Mouse (Mus musculus): ENCODE results near the gene Naa40. TPM values are rescaled to one million over a fixed set of nuclear protein-coding genes. Genes with fewer than 3 reads are reported as not detected.
A peak's percentile ranks its signal among the peaks of the same experiment; 100 is the strongest.

The Naa40 gene
- polyA plus RNA-seq, 1 experiment = 10.3 TPM

GRCm38 (mm10) chr19:7178841-7179452 lies 62.0 kb downstream of the Naa40 start:
- Histone ChIP-seq H3ac (ENCODE audit: control insufficient read depth, insufficient read length) (no peak overlapping the region), H3K4me2 (ENCODE audit: low read depth) (peak overlapping the region; percentile 42), H3K79me2 (ENCODE audit: control insufficient read depth, insufficient read depth) (no peaks in the 10 kb centered on the region), H3K36me3 (ENCODE audit: control insufficient read depth, insufficient read depth) (no peaks in the 10 kb centered on the region), H3K4me3 (no peak overlapping the region), H3K27me3 (ENCODE audit: control insufficient read depth, insufficient read depth, insufficient read length) (no peaks in the 10 kb centered on the region)
- TF ChIP-seq REST (IDR thresholded peaks at IDR 0.05; ENCODE audit: insufficient read depth, insufficient read length) (no peak), SRF (IDR thresholded peaks at IDR 0.05; ENCODE audit: control insufficient read depth, insufficient read length, low read depth) (peak; percentile 6), POLR2A (IDR thresholded peaks at IDR 0.05; ENCODE audit: insufficient read length, low read depth) (no peak), TCF3 (IDR thresholded peaks at IDR 0.05; ENCODE audit: insufficient read length, low read depth) (peak; percentile 78), CEBPB (IDR thresholded peaks at IDR 0.05; ENCODE audit: insufficient read depth, poor library complexity, severe bottlenecking) (no peak), TCF12 (IDR thresholded peaks at IDR 0.05; ENCODE audit: insufficient read depth, poor library complexity, severe bottlenecking) (peak; percentile 92), MYOD1 (IDR thresholded peaks at IDR 0.05; ENCODE audit: control insufficient read depth in 1 of 3, insufficient read length in 2 of 3, low read depth in 2 of 3) (peak in 2 of 3 experiments; percentile 95 to 98), MYOG (IDR thresholded peaks at IDR 0.05; ENCODE audit: control insufficient read depth in 1 of 3, insufficient read depth in 1 of 3, insufficient read length in 2 of 3, low read depth in 2 of 3) (peak; percentile 73 to 98 (median 96)), USF1 (IDR thresholded peaks at IDR 0.05; ENCODE audit: low read depth) (no peak)

DNA sequence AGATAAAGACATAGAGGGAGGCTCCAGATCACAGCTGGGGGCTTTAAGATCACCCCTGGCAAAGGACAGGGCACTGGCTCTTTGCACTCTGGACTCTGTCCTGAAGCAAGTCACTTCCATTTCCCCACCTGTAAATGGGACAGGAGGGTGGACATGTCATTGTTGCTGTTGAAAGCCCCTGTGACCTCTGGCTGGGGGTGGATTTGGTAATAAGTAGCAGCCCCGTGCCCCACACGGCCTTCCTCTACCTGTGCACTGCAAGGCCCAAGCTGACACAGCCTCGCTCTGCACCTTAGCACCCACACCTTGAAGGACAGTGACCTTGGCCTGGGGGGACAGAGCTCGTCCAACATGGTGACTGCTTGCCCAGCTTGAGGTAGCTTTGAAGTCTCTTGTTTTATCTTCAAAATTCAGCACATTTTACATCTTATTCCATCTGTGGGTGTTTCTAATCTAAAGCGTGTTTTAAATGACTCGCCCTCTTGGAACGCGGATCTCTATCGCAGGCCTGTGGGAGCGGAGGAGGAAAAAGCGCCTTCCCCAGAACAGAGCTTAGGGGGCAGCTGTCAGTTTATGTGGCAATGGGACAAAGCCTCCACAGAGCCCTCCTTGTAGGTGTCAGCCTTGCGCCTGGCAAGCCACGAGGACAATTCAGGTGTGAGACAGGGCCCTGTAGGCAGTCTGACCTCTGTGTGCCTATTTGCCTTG lies 63.0 kb downstream of the Naa40 start:
- Histone ChIP-seq H3K36me3 (ENCODE audit: control insufficient read depth, insufficient read depth) (no peaks in the 10 kb centered on the region), H3K27me3 (ENCODE audit: control insufficient read depth, insufficient read depth, insufficient read length) (no peaks in the 10 kb centered on the region), H3K4me3 (no peak overlapping the region), H3K79me2 (ENCODE audit: control insufficient read depth, insufficient read depth) (no peaks in the 10 kb centered on the region), H3ac (ENCODE audit: control insufficient read depth, insufficient read length) (no peak overlapping the region), H3K4me2 (ENCODE audit: low read depth) (no peak overlapping the region)
- TF ChIP-seq MYOG (IDR thresholded peaks at IDR 0.05; ENCODE audit: control insufficient read depth in 1 of 3, insufficient read depth in 1 of 3, insufficient read length in 2 of 3, low read depth in 2 of 3) (peak in 1 of 3 experiments; percentile 4), MYOD1 (IDR thresholded peaks at IDR 0.05; ENCODE audit: control insufficient read depth in 1 of 3, insufficient read length in 2 of 3, low read depth in 2 of 3) (peak in 1 of 3 experiments; percentile 28), POLR2A (IDR thresholded peaks at IDR 0.05; ENCODE audit: insufficient read length, low read depth) (no peak), TCF12 (IDR thresholded peaks at IDR 0.05; ENCODE audit: insufficient read depth, poor library complexity, severe bottlenecking) (no peak)

DNA sequence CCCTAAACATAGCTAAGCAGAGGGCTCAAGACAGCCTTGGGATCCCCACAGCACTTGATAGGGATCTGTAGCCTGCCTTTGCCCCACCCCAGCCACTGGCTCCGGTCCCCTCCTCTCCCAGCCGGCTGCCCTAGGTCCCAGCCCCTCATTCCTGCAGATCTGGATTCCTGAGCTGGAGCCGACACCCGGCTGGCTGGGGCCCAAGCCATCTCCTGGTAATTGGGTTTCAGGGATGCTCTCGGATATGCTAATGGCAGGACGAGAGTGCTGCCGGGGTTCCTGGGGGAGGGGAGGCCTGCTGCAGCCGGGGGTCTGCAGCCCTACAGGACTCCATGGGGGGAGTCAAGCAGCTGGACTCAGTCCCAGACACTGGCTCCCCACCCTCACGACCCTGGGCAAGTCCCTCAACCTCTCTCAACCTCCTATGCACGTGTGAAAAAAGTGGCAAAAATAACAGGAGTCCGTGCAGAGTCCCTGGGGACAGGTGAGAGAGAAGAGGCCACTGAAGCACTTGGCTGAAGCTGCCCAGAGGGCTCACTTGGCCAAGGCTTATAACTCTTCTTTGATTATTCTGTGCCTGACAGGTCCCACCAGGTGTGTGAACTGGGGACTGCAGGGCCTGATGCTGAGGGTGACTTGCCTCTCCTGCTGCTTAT lies 64.8 kb downstream of the Naa40 start:
- H3K4me2 ChIP-seq (ENCODE audit: low read depth) = no peak overlapping the region
- TF ChIP-seq MAX (IDR thresholded peaks at IDR 0.05; ENCODE audit: low read depth) (no peak), SRF (IDR thresholded peaks at IDR 0.05; ENCODE audit: control insufficient read depth, insufficient read length, low read depth) (no peak), MYOG (IDR thresholded peaks at IDR 0.05; ENCODE audit: control insufficient read depth in 1 of 3, insufficient read depth in 1 of 3, insufficient read length in 2 of 3, low read depth in 2 of 3) (no peak), E2F4 (IDR thresholded peaks at IDR 0.05; ENCODE audit: insufficient read depth) (no peak), REST (IDR thresholded peaks at IDR 0.05; ENCODE audit: insufficient read depth, insufficient read length) (no peak), TCF3 (IDR thresholded peaks at IDR 0.05; ENCODE audit: insufficient read length, low read depth) (no peak), POLR2AphosphoS2 (IDR thresholded peaks at IDR 0.05; ENCODE audit: insufficient read length, low read depth) (no peak), MYOD1 (IDR thresholded peaks at IDR 0.05; ENCODE audit: control insufficient read depth in 1 of 3, insufficient read length in 2 of 3, low read depth in 2 of 3) (no peak), POLR2A (IDR thresholded peaks at IDR 0.05; ENCODE audit: insufficient read length, low read depth) (no peak), TCF12 (IDR thresholded peaks at IDR 0.05; ENCODE audit: insufficient read depth, poor library complexity, severe bottlenecking) (no peak), CEBPB (IDR thresholded peaks at IDR 0.05; ENCODE audit: insufficient read depth, poor library complexity, severe bottlenecking) (no peak), USF1 (IDR thresholded peaks at IDR 0.05; ENCODE audit: low read depth) (no peak)
- no peak overlapping the region for H3K4me3 ChIP-seq

More for the DNA sequence above, 64.8 kb downstream of the Naa40 start:
- Histone ChIP-seq H3K79me2 (ENCODE audit: control insufficient read depth, insufficient read depth) (no peaks in the 10 kb centered on the region), H3K36me3 (ENCODE audit: control insufficient read depth, insufficient read depth) (no peaks in the 10 kb centered on the region), H3K27me3 (ENCODE audit: control insufficient read depth, insufficient read depth, insufficient read length) (no peaks in the 10 kb centered on the region), H3ac (ENCODE audit: control insufficient read depth, insufficient read length) (no peak overlapping the region)

Other genes starting within 250 kb of the Naa40 start
- 28.5 TPM for gene Dnajc4, start 248.6 kb downstream of the Naa40 start, polyA plus RNA-seq (2012; fragmentation: generic; extraction: Trizol)
- 27.0 TPM for gene Nudt22, start 245.1 kb downstream of the Naa40 start, polyA plus RNA-seq (2012; fragmentation: generic; extraction: Trizol)
- 9.2 TPM for gene Trpt1, start 245.1 kb downstream of the Naa40 start, polyA plus RNA-seq (2012; fragmentation: generic; extraction: Trizol)
- gene Fermt3, start 221.7 kb downstream of the Naa40 start, polyA plus RNA-seq (2012; fragmentation: generic; extraction: Trizol) = 0.34 TPM
- 223 TPM for gene Stip1, start 201.2 kb downstream of the Naa40 start, polyA plus RNA-seq (2012; fragmentation: generic; extraction: Trizol)
- gene Macrod1, start 184.4 kb downstream of the Naa40 start, polyA plus RNA-seq (2012; fragmentation: generic; extraction: Trizol) = 82.4 TPM
- 1.2 TPM for gene Flrt1, start 135.5 kb downstream of the Naa40 start, polyA plus RNA-seq (2012; fragmentation: generic; extraction: Trizol)
- gene Otub1, start 34.9 kb downstream of the Naa40 start, polyA plus RNA-seq (2012; fragmentation: generic; extraction: Trizol) = 112 TPM
- gene Cox8a, start 23.6 kb downstream of the Naa40 start, polyA plus RNA-seq (2012; fragmentation: generic; extraction: Trizol) = 1,011 TPM
- gene Rcor2, start 26.1 kb upstream of the Naa40 start, polyA plus RNA-seq (2012; fragmentation: generic; extraction: Trizol) = 34.1 TPM
- gene Mark2, start 100.7 kb upstream of the Naa40 start, polyA plus RNA-seq (2012; fragmentation: generic; extraction: Trizol) = 33.7 TPM
- gene Spindoc, start 141.8 kb upstream of the Naa40 start, polyA plus RNA-seq (2012; fragmentation: generic; extraction: Trizol) = 20.4 TPM
- gene 2700081O15Rik, start 176.4 kb upstream of the Naa40 start, polyA plus RNA-seq (2012; fragmentation: generic; extraction: Trizol) = 16.9 TPM
- gene Rtn3, start 242.1 kb upstream of the Naa40 start, polyA plus RNA-seq (2012; fragmentation: generic; extraction: Trizol) = 65.7 TPM